ENCODE assay signal across 10 mouse cellular contexts in genomic region chr11:69835966-69836335, GRCm38 (mm10). TPM values are rescaled to one million over a fixed set of nuclear protein-coding genes. Genes with fewer than 3 reads are reported as not detected.
DNase-seq lines count a peak whose midpoint lies in the region; ATAC-seq and TF ChIP-seq lines count a peak whose summit lies in the region.
"Had no signal": no experiment of that assay in that cellular context is flagged by ENCODE, and none has a peak within 500 bp of the region (broad histone marks: within the 10 kb centered on the region; RNA-seq: fewer than 3 reads in every experiment).

No protein-coding gene starts in this region.

- H3K27me3 ChIP-seq in heart, embryonic 12.5 days (replicated peaks): peaks cover 50% of the 10 kb centered on the region
- no peaks in the 10 kb centered on the region for H3K27me3 ChIP-seq in hindbrain, embryonic 13.5 days
- no peaks in the 10 kb centered on the region for H3K27me3 ChIP-seq in midbrain, embryonic 15.5 days (replicated peaks)

- TF ChIP-seq POLR2A in cortical plate, adult 2 months (IDR thresholded peaks at IDR 0.05; ENCODE audit: extremely low read depth, insufficient read depth, low read length): no peak

- no peak for TF ChIP-seq CTCF in cortical plate, adult 2 months (IDR thresholded peaks at IDR 0.05; ENCODE audit: extremely low read depth, insufficient read depth, low read length)

- no peaks in the 10 kb centered on the region for H3K9me3 ChIP-seq in heart, embryonic 12.5 days (replicated peaks)
- no peaks in the 10 kb centered on the region for H3K9me3 ChIP-seq in hindbrain, embryonic 13.5 days
- H3K9me3 ChIP-seq in midbrain, embryonic 15.5 days: no peaks in the 10 kb centered on the region
- H3K9me3 ChIP-seq: liver, embryonic 15.5 days had no signal

- WGBS in heart, embryonic 12.5 days: 4% methylated on average over 4 of the region's 4 CpGs
- WGBS in hindbrain, embryonic 13.5 days: 7% methylated on average over 4 of the region's 4 CpGs
- WGBS in midbrain, embryonic 15.5 days: 2% methylated on average over 4 of the region's 4 CpGs

- no peak for ATAC-seq in heart, embryonic 12.5 days (ENCODE audit: insufficient number of reproducible peaks, low FRiP score)
- ATAC-seq in hindbrain, embryonic 13.5 days (ENCODE audit: low FRiP score): no peak
- ATAC-seq in midbrain, embryonic 15.5 days (replicated peaks): no peak
- ATAC-seq in monocyte, adult 5-6 weeks (replicated peaks; ENCODE audit: insufficient number of reproducible peaks, low FRiP score, low TSS enrichment, poor library complexity, severe bottlenecking): no peak

- H3K4me3 ChIP-seq in heart, embryonic 12.5 days: no peak overlapping the region
- peak overlapping the region; percentile 76 for H3K4me3 ChIP-seq in cortical plate, adult 2 months (ENCODE audit: insufficient read depth, low read length)
- peak overlapping the region; percentile 98 for H3K4me3 ChIP-seq in hindbrain, embryonic 13.5 days
- H3K4me3 ChIP-seq in midbrain, embryonic 15.5 days: peak overlapping the region; percentile 89

- H3K36me3 ChIP-seq in heart, embryonic 12.5 days: no peaks in the 10 kb centered on the region
- peaks cover 28% of the 10 kb centered on the region for H3K36me3 ChIP-seq in hindbrain, embryonic 13.5 days
- peaks cover 3% of the 10 kb centered on the region; the same call in 1 of the 2 replicates for H3K36me3 ChIP-seq in midbrain, embryonic 15.5 days (replicated peaks)

- peak overlapping the region; percentile 92 for H3K4me2 ChIP-seq in heart, embryonic 12.5 days
- peak overlapping the region; percentile 99 for H3K4me2 ChIP-seq in hindbrain, embryonic 13.5 days
- H3K4me2 ChIP-seq in midbrain, embryonic 15.5 days: peak overlapping the region; percentile 96

- peaks cover 45% of the 10 kb centered on the region for H3K4me1 ChIP-seq in heart, embryonic 12.5 days (replicated peaks)
- H3K4me1 ChIP-seq in cortical plate, adult 2 months (ENCODE audit: control insufficient read depth, insufficient read depth, low read length): peaks cover 6% of the 10 kb centered on the region
- H3K4me1 ChIP-seq in hindbrain, embryonic 13.5 days (replicated peaks): peaks cover 53% of the 10 kb centered on the region
- H3K4me1 ChIP-seq in midbrain, embryonic 15.5 days: peaks cover 46% of the 10 kb centered on the region

- DNase-seq in heart, adult 9 months (ENCODE audit: low spot score in 2 of 2): no peak
- no peak for DNase-seq in adrenal gland, postnatal 10 days
- no peak for DNase-seq in right cerebral cortex, postnatal 36 days (ENCODE audit: low spot score in 2 of 2)

- no peak overlapping the region for H3K27ac ChIP-seq in heart, embryonic 12.5 days (ENCODE audit: poor library complexity, severe bottlenecking)
- no peak overlapping the region for H3K27ac ChIP-seq in cortical plate, adult 2 months (ENCODE audit: insufficient read depth, low read length)
- H3K27ac ChIP-seq in hindbrain, embryonic 13.5 days: peak overlapping the region; percentile 99
- H3K27ac ChIP-seq in midbrain, embryonic 15.5 days: peak overlapping the region; percentile 97
- H3K27ac ChIP-seq: liver, embryonic 15.5 days had no signal

- H3K9ac ChIP-seq in heart, embryonic 12.5 days: no peak overlapping the region
- H3K9ac ChIP-seq in hindbrain, embryonic 13.5 days: peak overlapping the region; percentile 99
- peak overlapping the region; percentile 98 for H3K9ac ChIP-seq in midbrain, embryonic 15.5 days

RNA-seq across cellular contexts. Expression of gene Nlgn2, which starts 1.6 kb away (rescaled TPM):
- 1.8 and 2.3 TPM in 2 replicates for polyA plus RNA-seq in heart, embryonic 12.5 days (2016; fragmentation: Nextera tagmentation; extraction: Ambion mirVana)
- 112 and 116 TPM in 2 replicates for polyA plus RNA-seq in cortical plate, adult 2 months (2012; rRNA removed)
- polyA plus RNA-seq in hindbrain, embryonic 13.5 days (2015; fragmentation: Nextera tagmentation; extraction: Ambion mirVana): 21.4 and 22.0 TPM in 2 replicates
- polyA plus RNA-seq in midbrain, embryonic 15.5 days (2015; fragmentation: Nextera tagmentation; extraction: Ambion mirVana): 24.0 and 24.2 TPM in 2 replicates
- total RNA-seq in adrenal gland, postnatal 10 days (2021): 10 to 100 TPM; 17.3 to 23.5 TPM
- 0.10 to 0.29 TPM (median 0.11 TPM) in 3 replicates for total RNA-seq in monocyte, adult 5-6 weeks (2017)

RNA-seq across cellular contexts. Expression of gene Tmem256, which starts 2.4 kb away (rescaled TPM):
- polyA plus RNA-seq in heart, embryonic 12.5 days (2016; fragmentation: Nextera tagmentation; extraction: Ambion mirVana): 289 and 297 TPM in 2 replicates
- polyA plus RNA-seq in cortical plate, adult 2 months (2012; rRNA removed): 234 and 244 TPM in 2 replicates
- polyA plus RNA-seq in hindbrain, embryonic 13.5 days (2015; fragmentation: Nextera tagmentation; extraction: Ambion mirVana): 368 and 374 TPM in 2 replicates
- 318 and 320 TPM in 2 replicates for polyA plus RNA-seq in midbrain, embryonic 15.5 days (2015; fragmentation: Nextera tagmentation; extraction: Ambion mirVana)
- 100 to 1,000 TPM; 137 to 145 TPM for total RNA-seq in adrenal gland, postnatal 10 days (2021)
- 35.3 to 85.7 TPM (median 75.7 TPM) in 3 replicates for total RNA-seq in monocyte, adult 5-6 weeks (2017)

RNA-seq across cellular contexts. Expression of gene Plscr3, which starts 10.2 kb away (rescaled TPM):
- 77.9 and 82.3 TPM in 2 replicates for polyA plus RNA-seq in heart, embryonic 12.5 days (2016; fragmentation: Nextera tagmentation; extraction: Ambion mirVana)
- 35.3 and 36.5 TPM in 2 replicates for polyA plus RNA-seq in cortical plate, adult 2 months (2012; rRNA removed)
- polyA plus RNA-seq in hindbrain, embryonic 13.5 days (2015; fragmentation: Nextera tagmentation; extraction: Ambion mirVana): 51.7 and 53.7 TPM in 2 replicates
- 52.3 and 53.5 TPM in 2 replicates for polyA plus RNA-seq in midbrain, embryonic 15.5 days (2015; fragmentation: Nextera tagmentation; extraction: Ambion mirVana)
- 10 to 100 TPM; 49.2 to 59.2 TPM for total RNA-seq in adrenal gland, postnatal 10 days (2021)
- 0.53 to 3.8 TPM (median 2.8 TPM) in 3 replicates for total RNA-seq in monocyte, adult 5-6 weeks (2017)

RNA-seq across cellular contexts. Expression of gene Spem1, which starts 14.0 kb away (rescaled TPM):
- not detected in 2 replicates for polyA plus RNA-seq in heart, embryonic 12.5 days (2016; fragmentation: Nextera tagmentation; extraction: Ambion mirVana)
- polyA plus RNA-seq in cortical plate, adult 2 months (2012; rRNA removed): 0.10 and 0.15 TPM in 2 replicates
- 0.70 and 0.81 TPM in 2 replicates for polyA plus RNA-seq in hindbrain, embryonic 13.5 days (2015; fragmentation: Nextera tagmentation; extraction: Ambion mirVana)
- 0.55 and 0.65 TPM in 2 replicates for polyA plus RNA-seq in midbrain, embryonic 15.5 days (2015; fragmentation: Nextera tagmentation; extraction: Ambion mirVana)
- not detected for total RNA-seq in adrenal gland, postnatal 10 days (2021)
- not detected in 3 replicates for total RNA-seq in monocyte, adult 5-6 weeks (2017)
- total RNA-seq: granulocyte monocyte progenitor cell, adult 5-6 weeks had no signal
- polyA plus RNA-seq: liver, embryonic 15.5 days had no signal

RNA-seq across cellular contexts. Expression of gene Spem2, which starts 17.7 kb away (rescaled TPM):
- polyA plus RNA-seq in heart, embryonic 12.5 days (2016; fragmentation: Nextera tagmentation; extraction: Ambion mirVana): not detected in 2 replicates
- polyA plus RNA-seq in cortical plate, adult 2 months (2012; rRNA removed): not detected in 2 replicates
- 0.10 TPM in 1 of 2 replicates, not detected in the other for polyA plus RNA-seq in hindbrain, embryonic 13.5 days (2015; fragmentation: Nextera tagmentation; extraction: Ambion mirVana)
- not detected in 2 replicates for polyA plus RNA-seq in midbrain, embryonic 15.5 days (2015; fragmentation: Nextera tagmentation; extraction: Ambion mirVana)
- not detected for total RNA-seq in adrenal gland, postnatal 10 days (2021)
- 0.29 TPM in 1 of 3 replicates, not detected in the others for total RNA-seq in monocyte, adult 5-6 weeks (2017)
- total RNA-seq: granulocyte monocyte progenitor cell, adult 5-6 weeks had no signal
- polyA plus RNA-seq: liver, embryonic 15.5 days had no signal

Comparison
In these comparisons a context has a peak if more than half of its experiments do, and no peak if none do; other contexts are left out.
1. H3K27ac ChIP-seq: peak in hindbrain, embryonic 13.5 days (single experiment) and midbrain, embryonic 15.5 days (single experiment); none in heart, embryonic 12.5 days (single experiment) and cortical plate, adult 2 months (single experiment).
2. Peak in every context shown above with its lines, with median percentiles within 50 percentile points of each other: H3K4me2 ChIP-seq.